Mouse (Mus musculus): ENCODE data around the gene Nfam1.
"Not testable (repeated sequence)": the region's sequence is repeated elsewhere in the genome, so short reads cannot be mapped to it uniquely, and the experiment has no call there.

Gene Nfam1

GRCm38 (mm10) chr15:83032981-83033541, at the start of gene Nfam1:
Gene Nfam1 (minus strand): TSS chr15:83033306.
- DNase-seq: peak; percentile 42

- peak; percentile 38 for DNase-seq
Observed at GRCm38 (mm10) chr15:83075607-83076525, 42.8 kb upstream of the Nfam1 start.

GRCm38 (mm10) chr15:83074179-83074578, 41.1 kb upstream of the Nfam1 start:
- DNase-seq: no peak

- no peak for DNase-seq
Observed at GRCm38 (mm10) chr15:83071752-83072151, 38.6 kb upstream of the Nfam1 start.

- DNase-seq: peak; percentile 85
Observed at GRCm38 (mm10) chr15:83070942-83071341, 37.8 kb upstream of the Nfam1 start.

GRCm38 (mm10) chr15:83068270-83068669, 35.2 kb upstream of the Nfam1 start:
- DNase-seq: no peak

- peak; percentile 72 for DNase-seq
Observed at GRCm38 (mm10) chr15:83065543-83065942, 32.4 kb upstream of the Nfam1 start.

- not testable (repeated sequence) for DNase-seq
Observed at GRCm38 (mm10) chr15:83062582-83062981, 29.5 kb upstream of the Nfam1 start.

GRCm38 (mm10) chr15:83061689-83062088, 28.6 kb upstream of the Nfam1 start:
- DNase-seq: no peak

GRCm38 (mm10) chr15:83059233-83059660, 26.1 kb upstream of the Nfam1 start:
- DNase-seq: no peak

- DNase-seq: no peak
Observed at GRCm38 (mm10) chr15:83057533-83057932, 24.4 kb upstream of the Nfam1 start.

- no peak for DNase-seq
Observed at GRCm38 (mm10) chr15:83056378-83057083, 23.4 kb upstream of the Nfam1 start.

GRCm38 (mm10) chr15:83055569-83055968, 22.5 kb upstream of the Nfam1 start:
- no peak for DNase-seq

- DNase-seq: no peak
Observed at GRCm38 (mm10) chr15:83053261-83053660, 20.2 kb upstream of the Nfam1 start.

GRCm38 (mm10) chr15:83052341-83053104, 19.4 kb upstream of the Nfam1 start:
- no peak for DNase-seq

GRCm38 (mm10) chr15:83046730-83047129, 13.6 kb upstream of the Nfam1 start:
- DNase-seq: no peak

- DNase-seq: no peak
Observed at GRCm38 (mm10) chr15:83046308-83046707, 13.2 kb upstream of the Nfam1 start.

- not testable (repeated sequence) for DNase-seq
Observed at GRCm38 (mm10) chr15:83045565-83045964, 12.5 kb upstream of the Nfam1 start.

- DNase-seq: no peak
Observed at GRCm38 (mm10) chr15:83043362-83043708, 10.2 kb upstream of the Nfam1 start.

- DNase-seq: no peak
Observed at GRCm38 (mm10) chr15:83042655-83043361, 9.7 kb upstream of the Nfam1 start.

GRCm38 (mm10) chr15:83040156-83040555, 7.0 kb upstream of the Nfam1 start:
- DNase-seq: no peak

- DNase-seq: no peak
Observed at GRCm38 (mm10) chr15:83038812-83039211, 5.7 kb upstream of the Nfam1 start.
